Mouse (Mus musculus) macrophage (primary cell): ENCODE data around the gene Spa17. TPM values are rescaled to one million over a fixed set of nuclear protein-coding genes. Genes with fewer than 3 reads are reported as not detected.

Source experiments
- H3K27ac ChIP-seq: fragments of 350-480 bp; formaldehyde crosslinking; 2 replicates; pipeline ENCODE4 v1.9.0; 2021
- H3K36me3 ChIP-seq: fragments of 350-480 bp; formaldehyde crosslinking; 2 replicates; pipeline ENCODE4 v1.9.0; 2021; ENCODE audit errors: inconsistent target
- H3K4me3 ChIP-seq: fragments of 350-480 bp; formaldehyde crosslinking; 2 replicates; pipeline ENCODE4 v1.9.0; 2021; ENCODE audit errors: inconsistent target
- H3K79me2 ChIP-seq: fragments of 350-480 bp; formaldehyde crosslinking; 2 replicates; pipeline ENCODE4 v1.9.0; 2021; ENCODE audit errors: inconsistent target
- WGBS: methylation state at CpG from one replicate; pipeline ENCODE4 v1.1.7; 2026; ENCODE audit warnings: inconsistent platforms; ENCODE audit not compliant: missing documents; 5-methylcytosine and 5-hydroxymethylcytosine counted together
- polyA plus RNA-seq: library from polyadenylated mRNA; stranded (reverse); fragments of 250-400 nt; gene quantifications from 3 replicates; pipeline ENCODE4 v1.2.4, GENCODE M21; 2018; ENCODE audit warnings: inconsistent platforms

Spa17 gene
- polyA plus RNA-seq, 1 experiment from 2014 or later = 3.2 TPM

DNA sequence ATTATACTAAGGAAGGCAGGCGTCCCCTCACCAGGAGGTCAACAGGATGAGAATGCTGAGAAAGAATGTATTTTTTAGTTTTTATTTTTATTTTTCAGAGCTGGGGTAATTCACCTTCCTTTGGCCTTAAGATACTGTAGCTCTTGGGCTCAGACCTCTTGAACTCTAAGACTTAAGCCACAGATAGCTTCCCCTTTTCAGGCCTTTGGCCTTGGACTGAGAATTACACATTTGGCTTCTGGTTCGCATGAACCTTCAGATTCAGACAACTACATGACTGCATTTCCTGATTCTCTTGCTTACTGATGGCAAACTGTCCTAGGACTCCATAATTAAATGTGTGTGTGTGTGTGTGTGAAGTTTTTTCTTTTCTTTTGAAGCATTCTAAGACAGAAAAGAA, 14.9 kb downstream of the Spa17 start:
- 83% methylated on average over 1 of the region's 2 CpGs for WGBS
- no peak overlapping the region for H3K4me3 ChIP-seq
- no peaks in the 10 kb centered on the region for H3K36me3 ChIP-seq
- H3K27ac ChIP-seq = no peak overlapping the region
- H3K79me2 ChIP-seq = no peaks in the 10 kb centered on the region

DNA sequence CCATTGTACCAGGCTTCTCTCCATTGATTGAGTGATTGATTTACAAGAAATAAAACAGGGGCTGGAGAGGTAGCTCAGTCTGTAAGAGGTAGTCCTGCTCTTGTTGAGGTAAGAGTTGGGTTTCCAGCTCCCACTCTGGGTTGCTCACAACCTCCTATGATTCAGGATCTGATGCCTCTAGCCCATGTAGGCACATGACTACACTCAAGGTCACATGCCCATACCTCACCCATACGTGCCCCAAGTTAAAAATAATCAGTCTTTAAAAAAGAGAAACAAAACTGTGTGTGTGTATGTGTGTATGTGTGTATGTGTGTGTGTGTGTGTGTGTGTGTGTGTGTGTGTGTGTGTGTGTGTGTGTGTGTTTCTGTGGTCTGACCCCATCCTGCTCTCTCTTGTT, 18.0 kb downstream of the Spa17 start:
- no peaks in the 10 kb centered on the region for H3K79me2 ChIP-seq
- H3K36me3 ChIP-seq = no peaks in the 10 kb centered on the region
- H3K4me3 ChIP-seq = no peak overlapping the region
- H3K27ac ChIP-seq = no peak overlapping the region
- 20% methylated on average over 1 of the region's 1 CpGs for WGBS

DNA sequence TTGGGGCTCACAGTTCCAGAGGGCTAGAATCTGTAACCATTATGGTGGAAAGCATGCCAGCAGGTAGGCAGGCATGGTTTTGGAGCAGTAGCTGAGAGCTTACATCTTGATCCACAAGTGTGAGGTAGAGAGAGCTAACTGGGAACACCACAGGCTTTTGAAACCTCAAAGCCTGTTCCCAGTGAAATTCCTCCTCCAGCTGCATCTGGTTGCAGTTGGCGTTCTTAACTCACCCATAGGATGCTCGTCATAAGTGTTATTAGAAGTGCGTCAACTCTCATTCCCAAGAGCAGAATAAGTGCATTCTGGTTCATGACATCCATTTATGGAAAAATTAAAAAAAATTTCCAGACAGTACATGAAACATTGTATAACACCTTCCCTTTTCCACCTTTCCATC, 19.8 kb downstream of the Spa17 start:
- H3K79me2 ChIP-seq = no peaks in the 10 kb centered on the region
- H3K27ac ChIP-seq = no peak overlapping the region
- WGBS = 94% methylated on average over 3 of the region's 3 CpGs
- H3K36me3 ChIP-seq = no peaks in the 10 kb centered on the region
- no peak overlapping the region for H3K4me3 ChIP-seq

DNA sequence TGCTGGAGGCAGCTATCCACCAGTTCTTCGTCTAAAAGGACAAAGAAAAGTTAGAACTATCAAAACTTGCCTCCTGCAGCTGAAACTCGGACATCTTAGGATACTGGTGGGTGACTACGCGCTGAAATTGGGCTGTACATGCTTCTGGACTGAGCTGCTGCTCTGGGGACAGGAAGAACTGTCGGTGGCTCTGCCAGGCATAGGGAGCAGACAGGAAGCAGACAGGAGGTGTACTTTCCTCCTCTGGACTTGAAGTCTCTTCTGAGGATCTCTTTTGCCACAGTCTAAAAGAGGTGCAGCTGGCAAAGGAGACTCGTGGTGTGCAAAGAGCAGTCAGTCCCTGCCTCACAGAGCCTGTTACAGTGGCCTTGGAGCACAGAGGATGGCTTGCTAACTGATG, 20.9 kb downstream of the Spa17 start:
- 26% methylated on average over 6 of the region's 6 CpGs for WGBS
- no peaks in the 10 kb centered on the region for H3K79me2 ChIP-seq
- no peak overlapping the region for H3K4me3 ChIP-seq
- no peak overlapping the region for H3K27ac ChIP-seq
- H3K36me3 ChIP-seq = no peaks in the 10 kb centered on the region

DNA sequence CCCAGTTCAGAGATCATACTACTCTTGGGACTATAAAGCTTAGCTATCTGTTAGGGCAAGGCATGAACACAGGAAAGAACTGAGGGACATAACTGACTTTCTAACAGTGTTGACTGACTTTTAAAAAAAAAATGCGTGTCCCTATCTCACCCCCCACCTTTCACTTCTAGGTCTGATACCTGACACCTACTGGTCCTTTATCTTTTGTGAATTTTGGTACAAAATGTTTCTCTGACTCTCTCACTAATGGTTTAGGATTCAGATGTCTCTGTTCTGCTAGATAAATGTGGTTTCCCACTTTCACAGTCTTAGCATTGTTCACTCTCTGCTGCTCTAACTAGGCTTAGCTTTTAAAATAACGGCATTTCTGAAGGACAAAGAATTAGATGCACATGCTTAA, 21.5 kb downstream of the Spa17 start:
- H3K27ac ChIP-seq = no peak overlapping the region
- 74% methylated on average over 2 of the region's 2 CpGs for WGBS
- H3K4me3 ChIP-seq = no peak overlapping the region
- no peaks in the 10 kb centered on the region for H3K79me2 ChIP-seq
- no peaks in the 10 kb centered on the region for H3K36me3 ChIP-seq

DNA sequence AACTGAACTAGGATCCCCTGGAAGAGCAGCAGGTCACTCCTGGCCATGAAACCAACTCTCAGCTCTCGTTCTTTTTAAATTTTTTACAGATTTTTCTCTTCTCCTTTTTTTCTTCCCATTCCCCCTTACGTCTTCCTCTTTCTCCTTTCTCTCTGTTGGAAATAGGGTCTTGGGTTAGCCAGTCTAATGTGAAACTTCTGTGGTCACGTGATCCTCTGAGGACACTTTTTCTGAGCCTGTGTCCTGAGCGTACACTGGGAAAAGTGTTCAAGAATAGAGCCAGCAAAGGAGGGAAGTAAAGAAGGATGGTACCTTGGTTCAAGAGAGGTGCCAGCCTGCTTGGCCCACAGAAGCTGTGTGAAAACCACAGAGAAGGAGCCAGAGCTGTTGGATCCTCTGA, 23.1 kb downstream of the Spa17 start:
- no peak overlapping the region for H3K4me3 ChIP-seq
- 27% methylated on average over 4 of the region's 4 CpGs for WGBS

DNA sequence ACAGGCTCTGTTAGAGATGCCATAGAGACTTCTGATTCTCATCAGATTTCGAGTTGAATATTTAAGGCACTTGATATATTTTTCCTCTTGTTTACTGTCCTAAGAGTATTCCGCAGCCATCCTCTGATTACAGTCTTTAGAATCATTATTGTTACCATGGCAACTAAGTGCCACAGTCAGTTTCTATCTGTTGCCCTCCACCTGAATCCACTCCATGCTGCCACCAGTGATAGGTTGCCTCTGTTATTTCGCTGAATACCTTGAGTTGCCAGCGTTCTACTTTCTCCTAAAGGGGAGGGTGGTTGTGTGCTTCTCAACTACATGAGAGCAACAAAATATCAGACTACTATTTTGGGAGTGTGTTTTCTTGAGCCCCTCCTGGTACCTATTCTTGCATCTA, 26.8 kb downstream of the Spa17 start:
- 87% methylated on average over 4 of the region's 4 CpGs for whole genome bisulfite sequencing
- Histone ChIP-seq H3K27ac (no peak overlapping the region), H3K79me2 (no peaks in the 10 kb centered on the region), H3K36me3 (no peaks in the 10 kb centered on the region), H3K4me3 (no peak overlapping the region)

More for the DNA sequence above, 23.1 kb downstream of the Spa17 start:
- no peaks in the 10 kb centered on the region for H3K79me2 ChIP-seq
- H3K36me3 ChIP-seq = no peaks in the 10 kb centered on the region
- no peak overlapping the region for H3K27ac ChIP-seq

DNA sequence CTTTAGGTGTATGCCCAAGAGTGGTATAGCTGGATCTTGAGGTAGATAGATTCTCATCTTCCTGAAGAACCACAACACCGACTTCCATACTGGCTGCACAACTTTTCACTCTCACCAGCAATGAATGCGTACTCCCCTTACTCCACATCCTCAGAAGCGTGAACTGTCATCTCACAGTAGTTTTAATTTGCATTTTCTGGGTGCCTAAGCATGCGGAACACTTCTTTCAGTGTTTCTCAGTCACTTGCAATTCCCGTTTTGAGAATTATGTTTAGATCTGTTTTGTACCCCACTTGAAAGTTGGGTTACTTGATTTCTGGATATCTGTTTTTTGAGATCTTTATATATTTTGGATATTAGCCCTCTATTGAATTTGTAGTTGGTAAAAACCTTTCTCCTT, 29.9 kb downstream of the Spa17 start:
- no peaks in the 10 kb centered on the region for H3K36me3 ChIP-seq
- no peaks in the 10 kb centered on the region for H3K79me2 ChIP-seq
- 95% methylated on average over 5 of the region's 5 CpGs for WGBS
- no peak overlapping the region for H3K4me3 ChIP-seq
- H3K27ac ChIP-seq = no peak overlapping the region

DNA sequence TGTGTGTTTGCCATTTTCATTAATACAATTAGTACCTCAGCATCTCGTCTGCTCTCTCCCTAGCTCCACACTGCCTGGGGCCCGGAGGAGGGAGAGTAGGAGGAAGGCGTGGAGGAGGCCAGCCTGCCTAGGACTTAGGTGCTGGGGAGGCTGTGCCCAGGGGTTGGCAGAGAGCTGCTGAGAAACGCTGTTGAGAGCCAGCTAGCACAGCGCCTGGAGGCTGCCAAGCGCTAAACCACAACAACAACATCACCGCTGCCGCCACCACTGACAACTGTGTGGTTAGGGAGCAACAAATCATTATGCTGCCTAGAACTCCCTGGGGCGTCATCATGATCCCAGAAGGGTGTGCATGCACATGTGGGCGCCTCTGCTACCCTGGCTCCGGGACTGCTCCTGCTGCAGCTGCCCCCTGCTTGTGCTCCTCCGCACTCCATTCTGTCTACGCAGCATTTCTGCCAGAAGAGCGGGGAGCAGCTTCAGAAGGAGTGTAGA, 37.0 kb downstream of the Spa17 start:
- Histone ChIP-seq H3K79me2 (no peaks in the 10 kb centered on the region), H3K27ac (no peak overlapping the region), H3K36me3 (no peaks in the 10 kb centered on the region), H3K4me3 (no peak overlapping the region)
- 17% methylated on average over 14 of the region's 14 CpGs for WGBS

DNA sequence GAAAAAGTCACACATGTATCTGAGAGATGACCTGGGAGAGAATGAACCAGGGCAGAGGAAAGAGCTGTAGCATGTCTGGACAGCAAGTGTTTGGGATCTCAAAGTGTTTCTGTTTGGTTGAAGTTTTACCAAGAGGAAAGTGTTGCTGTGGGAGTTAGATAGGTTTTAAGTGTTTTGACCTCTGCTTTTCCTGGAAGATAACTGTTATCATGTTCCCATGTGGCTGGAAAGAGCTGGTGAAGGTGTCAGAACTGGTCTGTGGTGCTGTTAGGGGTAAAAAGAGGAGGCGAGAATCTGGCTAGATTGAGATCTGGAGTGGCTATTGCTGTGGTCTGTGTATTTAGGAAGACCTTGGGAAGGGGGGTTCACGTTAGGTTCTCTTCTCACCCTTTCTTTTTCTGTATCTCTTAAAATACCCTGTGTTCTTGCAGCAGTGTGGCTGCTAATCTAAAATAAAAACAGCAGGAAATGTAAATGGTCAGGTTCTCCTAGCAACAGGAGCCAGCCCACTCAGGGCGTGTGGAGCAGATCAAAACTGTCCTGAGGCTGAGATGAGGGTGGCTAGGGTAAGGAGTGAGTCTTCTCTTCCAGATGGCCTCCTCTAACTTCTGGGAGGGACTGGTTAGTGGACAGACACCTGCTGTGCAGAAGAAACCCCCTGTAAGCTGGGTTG, 41.2 kb downstream of the Spa17 start:
- 42% methylated on average over 3 of the region's 3 CpGs for WGBS
- Histone ChIP-seq H3K27ac (no peak overlapping the region), H3K79me2 (no peaks in the 10 kb centered on the region), H3K36me3 (no peaks in the 10 kb centered on the region), H3K4me3 (no peak overlapping the region)

DNA sequence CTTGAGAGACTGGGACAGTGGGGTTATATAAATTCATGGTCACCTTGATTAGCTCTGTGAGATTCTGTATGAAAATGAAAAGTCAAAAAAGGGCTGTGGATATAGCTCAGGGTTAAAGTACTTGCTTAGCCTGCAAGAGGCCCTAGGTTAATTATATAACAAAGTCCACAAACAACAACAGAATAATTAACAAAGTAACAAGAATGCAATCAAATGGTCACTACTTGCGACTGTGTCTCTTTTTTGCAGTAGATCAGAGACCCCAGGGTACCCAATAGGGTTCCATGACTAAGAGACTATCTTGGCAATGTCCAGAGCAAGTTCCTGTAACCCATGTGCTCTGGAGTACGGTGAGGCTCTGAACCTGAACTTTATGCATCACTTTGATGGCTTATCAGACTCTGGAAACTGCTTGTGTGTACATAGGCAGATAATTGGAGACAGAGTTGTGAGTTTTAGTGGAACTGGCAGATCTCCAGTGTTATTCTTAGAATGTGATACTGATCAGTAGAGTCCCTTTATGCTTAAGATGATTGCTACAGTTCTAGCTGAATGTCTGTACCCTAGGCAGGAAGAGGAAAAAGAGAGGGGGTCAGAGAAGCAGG, 44.2 kb downstream of the Spa17 start:
- H3K36me3 ChIP-seq = no peaks in the 10 kb centered on the region
- H3K27ac ChIP-seq = no peak overlapping the region
- no peaks in the 10 kb centered on the region for H3K79me2 ChIP-seq
- H3K4me3 ChIP-seq = no peak overlapping the region
- 63% methylated on average over 2 of the region's 2 CpGs for WGBS

DNA sequence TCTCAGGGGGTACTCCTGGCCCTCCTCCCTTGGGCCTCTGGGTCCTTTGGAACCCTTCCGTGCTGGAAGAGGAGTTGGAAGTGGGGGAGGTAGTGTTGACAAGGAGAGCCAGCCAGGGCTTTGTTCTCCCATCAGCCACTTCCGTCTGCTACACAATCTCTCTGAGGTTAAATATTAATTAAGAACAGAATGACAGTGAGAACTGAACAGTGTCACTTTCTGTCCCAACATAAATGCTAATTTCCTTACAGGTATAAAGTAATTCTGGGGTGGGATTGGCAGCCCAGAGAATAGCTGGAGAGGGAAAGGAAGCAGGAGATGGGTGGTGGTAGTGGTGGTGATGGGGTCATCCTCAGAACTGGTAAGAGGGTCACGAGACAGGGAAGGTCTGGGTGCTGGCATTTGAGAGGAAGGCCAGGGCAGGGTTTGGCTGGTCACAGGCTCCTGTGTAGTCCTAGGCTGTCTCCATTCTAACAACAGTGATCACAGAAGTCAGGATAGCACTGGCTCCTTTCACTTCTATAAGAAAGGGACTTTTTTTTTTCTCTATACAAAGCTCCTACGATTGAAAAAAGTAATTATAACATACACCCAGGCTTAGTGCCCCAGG, 44.8 kb downstream of the Spa17 start:
- Histone ChIP-seq H3K27ac (no peak overlapping the region), H3K4me3 (no peak overlapping the region), H3K79me2 (no peaks in the 10 kb centered on the region), H3K36me3 (no peaks in the 10 kb centered on the region)
- 38% methylated on average over 4 of the region's 4 CpGs for WGBS

DNA sequence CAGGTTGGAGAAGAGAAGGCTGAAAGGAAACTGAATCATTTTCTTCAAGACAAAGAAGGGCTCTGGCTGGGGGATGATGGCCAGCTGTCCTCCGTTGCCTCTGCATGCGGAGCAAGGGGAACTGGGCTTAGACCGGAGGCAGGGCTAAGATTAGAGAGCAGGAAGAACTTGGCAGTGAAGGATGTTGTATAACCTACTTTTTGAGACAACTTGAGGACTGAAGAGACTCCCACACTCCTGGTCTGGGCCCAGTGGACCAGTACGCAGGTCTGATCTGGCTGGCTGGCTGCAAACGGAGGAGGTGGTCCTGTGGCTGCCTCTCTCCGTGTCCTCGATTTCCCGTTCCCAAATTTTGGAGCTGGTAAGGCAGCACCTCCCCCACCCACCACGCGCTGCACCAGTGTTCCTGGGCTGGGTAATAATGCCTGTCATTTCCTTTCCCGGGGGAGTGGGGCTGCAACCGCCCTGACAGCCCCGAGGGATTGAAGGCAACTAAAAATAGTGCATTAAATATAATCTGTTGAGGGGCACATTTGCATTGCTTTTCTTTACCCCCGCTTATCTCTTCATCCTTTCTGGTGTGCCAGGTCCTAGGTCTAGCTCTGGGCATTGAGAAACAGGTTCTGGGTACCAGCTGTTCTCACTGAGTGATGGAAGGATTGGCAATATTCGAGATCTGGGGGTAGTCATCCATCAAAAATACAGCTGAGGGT, 45.5 kb downstream of the Spa17 start:
- Histone ChIP-seq H3K27ac (no peak overlapping the region), H3K4me3 (no peak overlapping the region), H3K79me2 (no peaks in the 10 kb centered on the region), H3K36me3 (no peaks in the 10 kb centered on the region)
- 7% methylated on average over 15 of the region's 15 CpGs for WGBS

DNA sequence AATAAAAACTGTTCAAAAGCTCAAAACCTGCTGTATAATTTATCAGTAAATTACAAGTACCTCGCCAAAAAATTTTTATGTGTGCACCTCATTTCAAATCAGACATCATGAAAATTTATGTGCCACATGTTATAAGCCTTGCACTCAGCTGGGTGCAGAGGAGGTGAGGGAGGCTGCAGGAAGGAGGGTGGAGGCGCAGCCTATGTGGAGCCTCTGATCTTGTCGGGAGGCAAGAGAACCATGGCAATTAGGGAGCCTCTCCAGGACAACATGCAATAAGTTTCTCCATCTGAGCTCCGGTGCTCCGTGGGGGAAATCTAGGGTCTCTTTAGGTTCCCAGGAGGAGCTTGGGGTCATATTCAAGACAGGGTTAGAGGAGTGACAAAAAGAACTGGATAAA, 46.1 kb downstream of the Spa17 start:
- no peaks in the 10 kb centered on the region for H3K36me3 ChIP-seq
- no peaks in the 10 kb centered on the region for H3K79me2 ChIP-seq
- no peak overlapping the region for H3K4me3 ChIP-seq
- no peak overlapping the region for H3K27ac ChIP-seq
- 26% methylated on average over 5 of the region's 5 CpGs for WGBS

DNA sequence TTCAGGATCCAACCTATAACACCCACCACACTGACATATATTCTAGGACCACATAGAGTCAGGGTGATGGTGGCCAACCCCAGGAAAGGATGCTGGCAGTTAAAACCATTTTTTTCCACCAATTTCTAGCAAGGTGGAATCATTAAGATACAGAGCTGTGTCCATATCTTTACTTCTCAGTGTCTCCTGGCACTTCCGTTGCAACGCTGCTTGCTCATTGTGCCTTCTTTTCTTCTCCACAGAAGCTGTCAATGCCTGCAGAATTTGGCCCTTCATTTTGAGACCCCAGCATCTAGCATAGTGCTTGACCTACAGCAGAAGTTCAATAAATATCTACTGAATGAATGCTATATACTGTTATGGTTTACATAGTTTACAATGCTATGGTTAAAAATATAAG, 46.5 kb downstream of the Spa17 start:
- no peak overlapping the region for H3K27ac ChIP-seq
- 59% methylated on average over 2 of the region's 2 CpGs for WGBS
- no peaks in the 10 kb centered on the region for H3K36me3 ChIP-seq
- no peak overlapping the region for H3K4me3 ChIP-seq
- no peaks in the 10 kb centered on the region for H3K79me2 ChIP-seq
